Mouse (Mus musculus): ENCODE measurements around the gene Rpl41.

GRCm38 (mm10) chr10:128586546-128586945, 37.4 kb upstream of the Rpl41 start:
- TF ChIP-seq POLR2A (IDR thresholded peaks at IDR 0.05; ENCODE audit: insufficient read depth, low read depth, low read length) (no peak), EP300 (IDR thresholded peaks at IDR 0.05; ENCODE audit: insufficient read depth, low read depth, low read length) (no peak), CTCF (IDR thresholded peaks at IDR 0.05) (no peak)
